Mouse (Mus musculus): Measurements from ENCODE around the gene Gna15.

GRCm38 (mm10) chr10:81452947-81453288 is 71.1 kb downstream of the Gna15 start:
- TF ChIP-seq CTCF (IDR thresholded peaks at IDR 0.05; ENCODE audit: borderline replicate concordance, insufficient read depth, low read depth, low read length): no peak
- no peak for TF ChIP-seq POLR2A (IDR thresholded peaks at IDR 0.05; ENCODE audit: borderline replicate concordance, insufficient read depth, low read length)

Measured in cerebellum, adult 2 months (tissue).